Mouse (Mus musculus): ENCODE data around the gene Cbs. TPM values are rescaled to one million over a fixed set of nuclear protein-coding genes. Genes with fewer than 3 reads are reported as not detected.
A peak's percentile ranks its signal among the peaks of the same experiment; 100 is the strongest.
"Not testable (repeated sequence)": the region's sequence is repeated elsewhere in the genome, so short reads cannot be mapped to it uniquely, and the experiment has no call there.

The Cbs gene
- total and polyA plus RNA-seq, 2 experiments from 2014 or later = 18.6 to 22.3 TPM

- no peak for ATAC-seq
Measured at GRCm38 (mm10) chr17:31609895-31610294, 27.1 kb downstream of the Cbs start.

GRCm38 (mm10) chr17:31609173-31609572 is 27.9 kb downstream of the Cbs start:
- not testable (repeated sequence) for H3K4me1 ChIP-seq (ENCODE audit: insufficient read depth); H3K9ac ChIP-seq; H3K9me3 ChIP-seq (ENCODE audit: low read length); H3K27ac ChIP-seq (ENCODE audit: low read depth, low read length); H3K27me3 ChIP-seq (ENCODE audit: insufficient read depth, low read length); H3K4me3 ChIP-seq (ENCODE audit: low read depth, low read length); H3K4me2 ChIP-seq (ENCODE audit: low read depth); DNase-seq; ATAC-seq
- H3K36me3 ChIP-seq (ENCODE audit: insufficient read depth) = peaks cover 11% of the 10 kb centered on the region
- 93% methylated on average over 3 of the region's 3 CpGs for WGBS

More at GRCm38 (mm10) chr17:31609895-31610294, 27.1 kb downstream of the Cbs start:
- no peak for DNase-seq
- no peaks in the 10 kb centered on the region for H3K4me1 ChIP-seq (ENCODE audit: insufficient read depth)
- H3K27me3 ChIP-seq (ENCODE audit: insufficient read depth, low read length) = no peaks in the 10 kb centered on the region
- H3K4me2 ChIP-seq (ENCODE audit: low read depth) = no peak overlapping the region
- TF ChIP-seq CTCF (IDR thresholded peaks at IDR 0.05; ENCODE audit: low read depth) = no peak
- no peak overlapping the region for H3K4me3 ChIP-seq (ENCODE audit: low read depth, low read length)
- H3K27ac ChIP-seq (ENCODE audit: low read depth, low read length) = no peak overlapping the region
- H3K36me3 ChIP-seq (ENCODE audit: insufficient read depth) = peaks cover 8% of the 10 kb centered on the region
- 91% methylated on average over 3 of the region's 3 CpGs for WGBS
- H3K9me3 ChIP-seq (ENCODE audit: low read length) = no peaks in the 10 kb centered on the region
- no peak overlapping the region for H3K9ac ChIP-seq

- H3K4me2 ChIP-seq (ENCODE audit: low read depth) = no peak overlapping the region
- peaks cover 21% of the 10 kb centered on the region for H3K36me3 ChIP-seq (ENCODE audit: insufficient read depth)
- H3K4me3 ChIP-seq (ENCODE audit: low read depth, low read length) = no peak overlapping the region
- H3K9me3 ChIP-seq (ENCODE audit: low read length) = no peaks in the 10 kb centered on the region
- WGBS = 80% methylated on average over 8 of the region's 8 CpGs
- no peak overlapping the region for H3K9ac ChIP-seq
- H3K27me3 ChIP-seq (ENCODE audit: insufficient read depth, low read length) = no peaks in the 10 kb centered on the region
- no peak overlapping the region for H3K27ac ChIP-seq (ENCODE audit: low read depth, low read length)
- DNase-seq (no peak), ATAC-seq (no peak)
- H3K4me1 ChIP-seq (ENCODE audit: insufficient read depth) = no peaks in the 10 kb centered on the region
- no peak for TF ChIP-seq CTCF (IDR thresholded peaks at IDR 0.05; ENCODE audit: low read depth)
Measured at GRCm38 (mm10) chr17:31607256-31607951, 29.6 kb downstream of the Cbs start.

GRCm38 (mm10) chr17:31606424-31606823 is 30.6 kb downstream of the Cbs start:
- peaks cover 27% of the 10 kb centered on the region for H3K36me3 ChIP-seq (ENCODE audit: insufficient read depth)
- no peak overlapping the region for H3K4me3 ChIP-seq (ENCODE audit: low read depth, low read length)
- TF ChIP-seq CTCF (IDR thresholded peaks at IDR 0.05; ENCODE audit: low read depth) = peak; percentile 43
- H3K9me3 ChIP-seq (ENCODE audit: low read length) = no peaks in the 10 kb centered on the region
- ATAC-seq (no peak), DNase-seq (peak; percentile 31)
- WGBS = 77% methylated on average over 7 of the region's 7 CpGs
- no peaks in the 10 kb centered on the region for H3K4me1 ChIP-seq (ENCODE audit: insufficient read depth)
- no peak overlapping the region for H3K9ac ChIP-seq
- H3K4me2 ChIP-seq (ENCODE audit: low read depth) = no peak overlapping the region
- H3K27me3 ChIP-seq (ENCODE audit: insufficient read depth, low read length) = no peaks in the 10 kb centered on the region
- H3K27ac ChIP-seq (ENCODE audit: low read depth, low read length) = no peak overlapping the region

GRCm38 (mm10) chr17:31598593-31598992 is 38.4 kb downstream of the Cbs start:
- no peak overlapping the region for H3K4me2 ChIP-seq (ENCODE audit: low read depth)
- ATAC-seq = no peak
- H3K4me1 ChIP-seq (ENCODE audit: insufficient read depth) = no peaks in the 10 kb centered on the region
- no peak overlapping the region for H3K27ac ChIP-seq (ENCODE audit: low read depth, low read length)
- DNase-seq = no peak
- WGBS = 88% methylated on average over 8 of the region's 8 CpGs
- H3K4me3 ChIP-seq (ENCODE audit: low read depth, low read length) = no peak overlapping the region
- H3K27me3 ChIP-seq (ENCODE audit: insufficient read depth, low read length) = no peaks in the 10 kb centered on the region
- H3K9ac ChIP-seq = no peak overlapping the region
- TF ChIP-seq CTCF (IDR thresholded peaks at IDR 0.05; ENCODE audit: low read depth) = no peak
- no peaks in the 10 kb centered on the region for H3K9me3 ChIP-seq (ENCODE audit: low read length)
- H3K36me3 ChIP-seq (ENCODE audit: insufficient read depth) = peaks cover 53% of the 10 kb centered on the region

- Histone ChIP-seq H3K27ac (ENCODE audit: low read depth, low read length) (no peak overlapping the region), H3K9me3 (ENCODE audit: low read length) (no peaks in the 10 kb centered on the region), H3K4me3 (ENCODE audit: low read depth, low read length) (no peak overlapping the region), H3K4me2 (ENCODE audit: low read depth) (no peak overlapping the region), H3K4me1 (ENCODE audit: insufficient read depth) (no peaks in the 10 kb centered on the region), H3K27me3 (ENCODE audit: insufficient read depth, low read length) (no peaks in the 10 kb centered on the region), H3K9ac (no peak overlapping the region), H3K36me3 (ENCODE audit: insufficient read depth) (peaks cover 48% of the 10 kb centered on the region)
- no peak for ATAC-seq
- WGBS = 93% methylated on average over 9 of the region's 9 CpGs
- TF ChIP-seq CTCF (IDR thresholded peaks at IDR 0.05; ENCODE audit: low read depth) = no peak
- no peak for DNase-seq
Measured at GRCm38 (mm10) chr17:31597957-31598356, 39.1 kb downstream of the Cbs start.

- DNase-seq = peak; percentile 36
- peak; percentile 69 for ATAC-seq
- Histone ChIP-seq H3K9ac (no peak overlapping the region), H3K36me3 (ENCODE audit: insufficient read depth) (peaks cover 48% of the 10 kb centered on the region), H3K4me1 (ENCODE audit: insufficient read depth) (no peaks in the 10 kb centered on the region), H3K27ac (ENCODE audit: low read depth, low read length) (peak overlapping the region; percentile 29; the same call in 1 of the 2 replicates), H3K27me3 (ENCODE audit: insufficient read depth, low read length) (no peaks in the 10 kb centered on the region), H3K9me3 (ENCODE audit: low read length) (no peaks in the 10 kb centered on the region), H3K4me3 (ENCODE audit: low read depth, low read length) (no peak overlapping the region), H3K4me2 (ENCODE audit: low read depth) (no peak overlapping the region)
- 59% methylated on average over 5 of the region's 5 CpGs for WGBS
- no peak for TF ChIP-seq CTCF (IDR thresholded peaks at IDR 0.05; ENCODE audit: low read depth)
Measured at GRCm38 (mm10) chr17:31595077-31595476, 42.0 kb downstream of the Cbs start.

All from forebrain, postnatal 0 days (tissue).